Mouse (Mus musculus) embryonic facial prominence, embryonic 15.5 days (tissue): Measurements from ENCODE around the gene Crybg2. TPM values are rescaled to one million over a fixed set of nuclear protein-coding genes. Genes with fewer than 3 reads are reported as not detected.

Experiments used
- ATAC-seq: fragments of 200-750 bp; cut with Nextera tagmentation; 2 replicates; pipeline ENCODE4 v1.8.0; 2017; ENCODE audit warnings: low read depth, moderate TSS enrichment; ENCODE audit not compliant: insufficient number of reproducible peaks, low FRiP score, low TSS enrichment
- H3K27ac ChIP-seq: fragments of 300-500 bp; sonication (generic); replicated peaks from 2 replicates; pipeline ENCODE4 v1.5.1; 2015; ENCODE audit warnings: mild to moderate bottlenecking, inconsistent platforms
- H3K27me3 ChIP-seq: fragments of 300-500 bp; sonication (generic); 2 replicates; pipeline ENCODE4 v1.6.1; 2015; ENCODE audit warnings: inconsistent platforms
- H3K36me3 ChIP-seq: fragments of 300-500 bp; sonication (generic); 2 replicates; pipeline ENCODE4 v1.6.1; 2015; ENCODE audit warnings: mild to moderate bottlenecking, inconsistent platforms
- H3K4me1 ChIP-seq: fragments of 300-500 bp; sonication (generic); 2 replicates; pipeline ENCODE4 v1.6.1; 2015; ENCODE audit warnings: inconsistent platforms
- H3K4me2 ChIP-seq: fragments of 300-500 bp; sonication (generic); replicated peaks from 2 replicates; pipeline ENCODE4 v1.6.1; 2015; ENCODE audit warnings: mild to moderate bottlenecking, inconsistent platforms
- H3K4me3 ChIP-seq: fragments of 300-500 bp; sonication (generic); replicated peaks from 2 replicates; pipeline ENCODE4 v1.5.1; 2015; ENCODE audit warnings: mild to moderate bottlenecking, inconsistent platforms
- H3K9ac ChIP-seq: fragments of 300-500 bp; sonication (generic); 2 replicates; pipeline ENCODE4 v1.6.1; 2015; ENCODE audit warnings: inconsistent platforms
- H3K9me3 ChIP-seq: fragments of 300-500 bp; sonication (generic); replicated peaks from 2 replicates; pipeline ENCODE4 v1.6.1; 2016; ENCODE audit warnings: inconsistent platforms
- WGBS: fragments of 180-500 bp; shearing (Covaris S2); methylation state at CpG from one replicate; pipeline ENCODE4 v1.1.7; 2015; 5-methylcytosine and 5-hydroxymethylcytosine counted together
- polyA plus RNA-seq: library from polyadenylated mRNA; unstranded; fragments of >200 nt; fragmentation: Nextera tagmentation; extraction: Ambion mirVana; gene quantifications from 2 replicates; pipeline ENCODE4 v1.2.1, GENCODE M21; 2015

Crybg2 gene
- polyA plus RNA-seq, 1 experiment from 2014 or later, result 16.7 TPM

GRCm38 (mm10) chr4:134096120-134096519 is 35.5 kb downstream of the Crybg2 start:
- no peak overlapping the region for H3K9ac ChIP-seq
- H3K4me2 ChIP-seq, result no peak overlapping the region
- no peak overlapping the region for H3K27ac ChIP-seq
- ATAC-seq, result no peak
- H3K4me1 ChIP-seq, result no peaks in the 10 kb centered on the region
- no peaks in the 10 kb centered on the region for H3K9me3 ChIP-seq
- H3K4me3 ChIP-seq, result no peak overlapping the region
- H3K27me3 ChIP-seq, result no peaks in the 10 kb centered on the region
- H3K36me3 ChIP-seq, result no peaks in the 10 kb centered on the region
- 78% methylated on average over 3 of the region's 3 CpGs for WGBS

DNA sequence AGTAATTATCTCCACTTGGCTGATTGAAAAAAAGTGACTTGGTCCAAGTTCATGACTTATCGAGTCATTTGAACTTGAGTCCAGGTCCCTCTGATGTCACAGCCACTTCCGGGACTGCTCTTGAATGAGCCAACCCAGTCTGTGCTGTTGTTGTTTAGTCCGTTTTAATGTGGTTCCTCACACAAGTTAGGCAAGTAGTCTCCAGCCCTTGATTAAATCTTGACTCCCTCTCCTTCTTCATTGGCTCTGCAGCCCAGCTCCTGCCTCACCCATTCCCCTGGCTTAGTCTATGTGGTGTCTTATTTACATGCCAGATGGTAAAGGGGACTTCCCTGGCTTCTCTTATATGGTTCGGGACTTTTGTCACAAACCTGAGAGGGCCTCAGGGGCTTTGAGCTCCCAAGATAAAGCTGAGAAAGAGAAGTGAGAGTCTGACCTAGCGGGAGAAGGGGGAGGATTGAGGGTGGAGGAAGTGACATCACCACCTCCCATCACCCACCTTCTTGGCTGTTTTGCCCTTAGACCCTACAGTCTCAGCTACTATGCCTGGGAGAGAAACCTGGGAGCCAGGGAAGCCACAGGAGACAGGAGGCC is 36.5 kb downstream of the Crybg2 start:
- Histone ChIP-seq H3K4me1 (no peaks in the 10 kb centered on the region), H3K4me2 (no peak overlapping the region), H3K36me3 (no peaks in the 10 kb centered on the region), H3K27ac (no peak overlapping the region), H3K27me3 (no peaks in the 10 kb centered on the region), H3K9ac (no peak overlapping the region), H3K9me3 (no peaks in the 10 kb centered on the region), H3K4me3 (no peak overlapping the region)
- 67% methylated on average over 5 of the region's 5 CpGs for WGBS
- ATAC-seq, result no peak

GRCm38 (mm10) chr4:134098628-134099027 is 38.0 kb downstream of the Crybg2 start:
- Histone ChIP-seq H3K4me3 (no peak overlapping the region), H3K9ac (no peak overlapping the region), H3K4me2 (no peak overlapping the region), H3K9me3 (no peaks in the 10 kb centered on the region), H3K27ac (no peak overlapping the region), H3K27me3 (no peaks in the 10 kb centered on the region), H3K36me3 (no peaks in the 10 kb centered on the region), H3K4me1 (no peaks in the 10 kb centered on the region)
- no peak for ATAC-seq
- WGBS, result 45% methylated on average over 8 of the region's 8 CpGs

DNA sequence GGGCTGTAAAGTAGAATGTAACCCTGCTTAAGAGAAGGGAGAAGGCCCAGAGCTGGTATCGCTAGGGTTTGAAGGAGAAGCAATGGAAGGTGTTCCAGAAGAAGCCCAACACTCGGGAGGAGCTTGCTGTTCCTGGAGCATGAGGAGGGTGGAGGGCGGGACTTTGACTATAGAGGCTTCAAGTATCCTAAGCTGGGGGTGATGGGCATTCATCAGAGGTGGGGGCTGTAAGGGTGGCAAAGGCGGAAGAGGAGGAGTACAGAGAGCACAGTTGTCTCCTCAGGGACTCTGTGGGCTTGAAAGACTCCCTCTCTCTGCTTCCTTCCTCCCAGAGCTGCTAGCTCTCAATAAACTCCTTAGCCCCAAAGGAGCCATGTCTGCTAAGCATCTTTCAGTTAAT is 39.6 kb downstream of the Crybg2 start:
- Histone ChIP-seq H3K27me3 (no peaks in the 10 kb centered on the region), H3K9ac (no peak overlapping the region), H3K27ac (no peak overlapping the region), H3K4me1 (no peaks in the 10 kb centered on the region), H3K9me3 (no peaks in the 10 kb centered on the region), H3K36me3 (no peaks in the 10 kb centered on the region), H3K4me2 (no peak overlapping the region), H3K4me3 (no peak overlapping the region)
- WGBS, result 72% methylated on average over 4 of the region's 4 CpGs
- no peak for ATAC-seq

GRCm38 (mm10) chr4:134101979-134102741 is 41.5 kb downstream of the Crybg2 start, which contains the start of gene Ubxn11:
Ubxn11 (plus strand) TSS chr4:134102570.
- Histone ChIP-seq H3K9me3 (no peaks in the 10 kb centered on the region), H3K4me3 (peak within 1 kb of the TSS; percentile 79), H3K9ac (peak within 1 kb of the TSS; percentile 68), H3K27me3 (no peaks in the 10 kb centered on the region), H3K36me3 (no peaks in the 10 kb centered on the region), H3K4me2 (peak within 1 kb of the TSS; percentile 60), H3K27ac (no peak within 1 kb of the TSS), H3K4me1 (no peaks in the 10 kb centered on the region)
- ATAC-seq, result peak; percentile 93
- WGBS, result 17% methylated on average over 34 of the region's 34 CpGs

DNA sequence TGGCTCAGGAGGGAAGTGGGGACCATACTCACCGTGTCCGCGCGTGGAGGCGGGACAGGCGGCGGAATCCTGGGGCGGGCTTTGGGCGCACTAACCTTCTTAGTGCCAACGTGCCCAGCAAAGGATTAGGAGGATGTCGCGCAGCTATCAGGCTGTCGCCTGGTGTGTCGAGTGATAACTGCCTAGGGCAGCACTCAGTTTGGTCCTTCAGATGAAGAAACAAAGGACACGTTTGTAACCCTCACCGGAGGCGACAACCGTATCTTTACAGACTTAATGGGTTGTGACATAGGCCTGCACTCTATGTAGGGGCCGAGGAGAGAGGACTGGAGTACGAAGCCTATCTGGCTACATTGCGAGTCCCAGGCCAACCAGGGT is 42.1 kb downstream of the Crybg2 start:
- Histone ChIP-seq H3K27ac (no peak overlapping the region), H3K4me2 (peak overlapping the region; percentile 60), H3K9ac (peak overlapping the region; percentile 68), H3K9me3 (no peaks in the 10 kb centered on the region), H3K27me3 (no peaks in the 10 kb centered on the region), H3K4me3 (peak overlapping the region; percentile 79), H3K4me1 (no peaks in the 10 kb centered on the region), H3K36me3 (no peaks in the 10 kb centered on the region)
- ATAC-seq, result 0 out of 2 replicates have a peak, but pooled peaks have one; percentile 31
- 3% methylated on average over 21 of the region's 21 CpGs for WGBS

GRCm38 (mm10) chr4:134106105-134106504 is 45.5 kb downstream of the Crybg2 start:
- no peak overlapping the region for H3K27ac ChIP-seq
- H3K4me3 ChIP-seq, result no peak overlapping the region
- no peaks in the 10 kb centered on the region for H3K9me3 ChIP-seq
- no peaks in the 10 kb centered on the region for H3K27me3 ChIP-seq
- H3K36me3 ChIP-seq, result no peaks in the 10 kb centered on the region
- 67% methylated on average over 7 of the region's 7 CpGs for WGBS
- H3K9ac ChIP-seq, result no peak overlapping the region
- no peak for ATAC-seq
- H3K4me1 ChIP-seq, result no peaks in the 10 kb centered on the region
- no peak overlapping the region for H3K4me2 ChIP-seq

GRCm38 (mm10) chr4:134107730-134108129 is 47.1 kb downstream of the Crybg2 start:
- Histone ChIP-seq H3K36me3 (no peaks in the 10 kb centered on the region), H3K4me3 (no peak overlapping the region), H3K9me3 (no peaks in the 10 kb centered on the region), H3K4me2 (no peak overlapping the region), H3K27me3 (no peaks in the 10 kb centered on the region), H3K27ac (no peak overlapping the region), H3K4me1 (no peaks in the 10 kb centered on the region), H3K9ac (no peak overlapping the region)
- WGBS, result 85% methylated on average over 7 of the region's 7 CpGs
- no peak for ATAC-seq

- Histone ChIP-seq H3K9ac (no peak overlapping the region), H3K4me2 (no peak overlapping the region), H3K36me3 (no peaks in the 10 kb centered on the region), H3K9me3 (no peaks in the 10 kb centered on the region), H3K27ac (no peak overlapping the region), H3K4me1 (peaks cover 3% of the 10 kb centered on the region; the same call in 1 of the 2 replicates), H3K4me3 (no peak overlapping the region), H3K27me3 (no peaks in the 10 kb centered on the region)
- ATAC-seq, result no peak
- WGBS, result 32% methylated on average over 5 of the region's 5 CpGs
Measured at GRCm38 (mm10) chr4:134108196-134108595, 47.6 kb downstream of the Crybg2 start.

- H3K4me1 ChIP-seq, result peaks cover 8% of the 10 kb centered on the region
- H3K9me3 ChIP-seq, result no peaks in the 10 kb centered on the region
- no peaks in the 10 kb centered on the region for H3K36me3 ChIP-seq
- 40% methylated on average over 3 of the region's 3 CpGs for WGBS
- no peak overlapping the region for H3K9ac ChIP-seq
- no peaks in the 10 kb centered on the region for H3K27me3 ChIP-seq
- ATAC-seq, result no peak
- H3K27ac ChIP-seq, result no peak overlapping the region
- no peak overlapping the region for H3K4me2 ChIP-seq
- no peak overlapping the region for H3K4me3 ChIP-seq
Measured at GRCm38 (mm10) chr4:134110653-134111052, 50.0 kb downstream of the Crybg2 start.

GRCm38 (mm10) chr4:134112403-134112802 is 51.8 kb downstream of the Crybg2 start:
- no peaks in the 10 kb centered on the region for H3K27me3 ChIP-seq
- H3K4me2 ChIP-seq, result no peak overlapping the region
- ATAC-seq, result no peak
- no peak overlapping the region for H3K27ac ChIP-seq
- peaks cover 8% of the 10 kb centered on the region for H3K4me1 ChIP-seq
- no peaks in the 10 kb centered on the region for H3K9me3 ChIP-seq
- no peak overlapping the region for H3K9ac ChIP-seq
- no peaks in the 10 kb centered on the region for H3K36me3 ChIP-seq
- WGBS, result 78% methylated on average over 6 of the region's 6 CpGs
- H3K4me3 ChIP-seq, result no peak overlapping the region
